Mouse (Mus musculus) ES-Bruce4 (cell line): ENCODE measurements around the gene Tle3. TPM values are rescaled to one million over a fixed set of nuclear protein-coding genes. Genes with fewer than 3 reads are reported as not detected.

Source experiments
- H3K27ac ChIP-seq: 2 replicates; pipeline ENCODE4 v1.5.1; 2012; ENCODE audit warnings: low read length, inconsistent platforms; ENCODE audit not compliant: insufficient read depth
- H3K27me3 ChIP-seq: 2 replicates; pipeline ENCODE4 v1.6.1; 2012; ENCODE audit warnings: mild to moderate bottlenecking, low read length, inconsistent platforms; ENCODE audit not compliant: control insufficient read depth, poor library complexity, insufficient read depth, severe bottlenecking
- H3K36me3 ChIP-seq: 2 replicates; pipeline ENCODE4 v1.6.1; 2012; ENCODE audit warnings: inconsistent platforms, mild to moderate bottlenecking, low read length, moderate library complexity; ENCODE audit not compliant: control insufficient read depth, poor library complexity, insufficient read depth, severe bottlenecking
- H3K4me1 ChIP-seq: one replicate; pipeline ENCODE4 v1.8.1; 2011; ENCODE audit warnings: low read length; ENCODE audit not compliant: control insufficient read depth, insufficient read depth
- H3K4me3 ChIP-seq: 2 replicates; pipeline ENCODE4 v1.5.1; 2011; ENCODE audit warnings: low read depth, mild to moderate bottlenecking, low read length
- H3K9ac ChIP-seq: 2 replicates; pipeline ENCODE4 v1.6.1; 2012; ENCODE audit warnings: low read depth, mild to moderate bottlenecking, inconsistent platforms; ENCODE audit not compliant: poor library complexity, severe bottlenecking
- H3K9me3 ChIP-seq: replicated peaks from 2 replicates; pipeline ENCODE4 v1.6.1; 2012; ENCODE audit warnings: mild to moderate bottlenecking, low read length, inconsistent platforms; ENCODE audit not compliant: control insufficient read depth, poor library complexity, insufficient read depth, severe bottlenecking
- CTCF ChIP-seq: IDR thresholded peaks from one replicate; pipeline ENCODE4 v1.8.1; 2011; ENCODE audit warnings: low read depth, low read length
- EP300 ChIP-seq: IDR thresholded peaks from 2 replicates; pipeline ENCODE4 v1.6.1; 2011; ENCODE audit warnings: low read depth, low read length; ENCODE audit not compliant: insufficient read depth
- POLR2A ChIP-seq: IDR thresholded peaks from one replicate; pipeline ENCODE4 v1.8.1; 2011; ENCODE audit warnings: low read length; ENCODE audit not compliant: insufficient read depth
- polyA plus RNA-seq: library from polyadenylated mRNA; stranded (reverse); fragments of >200 nt; gene quantifications from 2 replicates; pipeline ENCODE4 v1.2.4, GENCODE M21; 2011; ENCODE audit warnings: low read depth; ENCODE audit not compliant: missing spikeins, insufficient read depth, insufficient read length

Tle3 gene
- polyA plus RNA-seq, 1 experiment: 146 TPM

DNA sequence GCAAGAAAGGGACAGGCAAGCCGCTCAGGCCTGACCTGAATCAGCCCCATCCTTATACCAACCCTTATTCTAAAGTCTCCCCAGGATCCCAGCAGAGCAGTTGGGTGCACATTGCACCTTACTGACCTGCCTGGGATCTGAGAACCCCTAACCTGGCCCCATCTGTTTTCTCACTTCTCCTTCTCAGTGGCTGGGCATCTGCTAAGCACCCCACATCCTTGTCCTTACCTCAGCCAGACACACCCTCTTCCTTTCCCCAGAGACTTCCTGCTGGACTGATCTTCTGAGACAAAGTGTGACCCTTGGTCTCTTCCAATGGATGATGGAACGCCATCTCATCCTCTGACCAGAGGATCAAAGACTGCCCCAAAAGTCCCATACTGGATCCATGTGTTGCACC lies 74.8 kb downstream of the Tle3 start:
- Histone ChIP-seq H3K27ac (no peak overlapping the region), H3K9me3 (no peaks in the 10 kb centered on the region), H3K9ac (no peak overlapping the region), H3K4me3 (no peak overlapping the region), H3K4me1 (peaks cover 11% of the 10 kb centered on the region), H3K36me3 (no peaks in the 10 kb centered on the region), H3K27me3 (no peaks in the 10 kb centered on the region)
- TF ChIP-seq EP300 (no peak), POLR2A (no peak), CTCF (no peak)

DNA sequence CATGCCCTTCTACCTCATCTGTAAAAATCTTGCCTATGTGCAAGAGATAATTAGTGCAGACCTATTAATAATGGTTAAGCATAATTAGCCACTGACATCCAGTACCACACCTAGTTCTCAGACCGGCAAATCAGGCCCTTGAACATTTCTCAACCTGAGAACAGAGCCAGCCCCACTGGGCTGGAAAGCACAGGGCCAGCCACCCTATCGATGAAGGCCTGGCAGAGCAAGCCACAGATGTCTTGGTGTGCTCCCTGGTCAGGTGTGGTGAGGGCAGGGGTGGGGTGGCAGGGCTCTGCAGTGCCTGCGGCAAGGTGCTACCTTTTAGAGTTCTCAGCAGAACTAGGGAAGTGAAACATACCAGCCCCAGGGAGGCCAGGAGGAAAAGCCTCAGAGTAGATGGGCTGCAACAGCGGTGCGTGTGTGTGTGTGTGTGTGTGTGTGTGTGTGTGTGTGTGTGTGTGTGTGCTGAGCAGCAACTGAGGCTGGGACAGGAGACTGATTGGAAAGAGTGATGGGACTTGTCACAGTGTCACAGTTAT lies 77.3 kb downstream of the Tle3 start:
- Histone ChIP-seq H3K4me3 (no peak overlapping the region), H3K36me3 (no peaks in the 10 kb centered on the region), H3K4me1 (peaks cover 5% of the 10 kb centered on the region), H3K27ac (no peak overlapping the region), H3K27me3 (no peaks in the 10 kb centered on the region), H3K9me3 (no peaks in the 10 kb centered on the region), H3K9ac (no peak overlapping the region)
- TF ChIP-seq POLR2A (no peak), CTCF (no peak), EP300 (no peak)

DNA sequence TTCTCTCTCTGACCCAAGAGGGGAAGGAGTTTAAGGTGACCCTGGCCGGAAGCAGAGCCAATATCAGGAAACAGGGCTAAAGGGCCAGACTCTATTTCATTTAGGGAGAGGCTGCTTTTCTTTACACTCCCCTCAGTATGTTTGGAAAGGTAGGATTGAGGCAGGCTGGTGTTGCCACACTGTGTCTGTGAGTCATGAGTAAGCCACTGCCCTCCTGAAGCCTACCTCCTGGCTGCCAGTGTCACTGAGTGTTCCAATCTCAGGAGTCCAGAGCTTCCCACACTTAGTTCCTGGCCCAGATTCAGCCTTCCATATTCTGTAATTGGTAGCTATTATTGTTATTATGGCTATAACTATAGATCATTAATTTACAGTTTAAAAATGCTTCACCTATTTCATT lies 79.9 kb downstream of the Tle3 start:
- Histone ChIP-seq H3K9me3 (no peaks in the 10 kb centered on the region), H3K27me3 (no peaks in the 10 kb centered on the region), H3K27ac (no peak overlapping the region), H3K9ac (no peak overlapping the region), H3K4me3 (no peak overlapping the region), H3K4me1 (no peaks in the 10 kb centered on the region), H3K36me3 (no peaks in the 10 kb centered on the region)
- TF ChIP-seq EP300: no peak

DNA sequence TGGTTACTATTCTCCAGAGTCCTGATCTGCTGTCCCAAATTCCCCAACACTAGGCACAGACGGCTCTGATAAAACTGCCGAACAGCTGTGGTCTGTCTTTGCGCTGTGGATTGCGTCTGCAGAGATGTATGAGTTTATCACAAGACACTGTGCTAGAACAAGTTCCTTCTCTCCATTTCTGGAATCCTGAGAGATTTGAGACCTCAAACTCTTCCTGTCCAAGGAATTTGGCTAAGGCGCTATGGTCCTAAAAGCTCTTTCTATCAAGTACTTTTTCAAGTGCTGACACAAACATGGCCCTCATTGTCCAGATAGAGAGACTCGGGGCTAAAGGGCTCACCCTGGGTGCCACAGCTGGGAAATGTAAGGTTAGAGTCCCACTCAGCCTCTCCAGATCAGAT lies 83.7 kb downstream of the Tle3 start:
- H3K4me1 ChIP-seq: no peaks in the 10 kb centered on the region
- no peaks in the 10 kb centered on the region for H3K27me3 ChIP-seq
- H3K9ac ChIP-seq: no peak overlapping the region
- TF ChIP-seq EP300 (no peak), POLR2A (no peak), CTCF (no peak)
- no peak overlapping the region for H3K4me3 ChIP-seq
- no peaks in the 10 kb centered on the region for H3K9me3 ChIP-seq
- H3K27ac ChIP-seq: no peak overlapping the region
- H3K36me3 ChIP-seq: no peaks in the 10 kb centered on the region

DNA sequence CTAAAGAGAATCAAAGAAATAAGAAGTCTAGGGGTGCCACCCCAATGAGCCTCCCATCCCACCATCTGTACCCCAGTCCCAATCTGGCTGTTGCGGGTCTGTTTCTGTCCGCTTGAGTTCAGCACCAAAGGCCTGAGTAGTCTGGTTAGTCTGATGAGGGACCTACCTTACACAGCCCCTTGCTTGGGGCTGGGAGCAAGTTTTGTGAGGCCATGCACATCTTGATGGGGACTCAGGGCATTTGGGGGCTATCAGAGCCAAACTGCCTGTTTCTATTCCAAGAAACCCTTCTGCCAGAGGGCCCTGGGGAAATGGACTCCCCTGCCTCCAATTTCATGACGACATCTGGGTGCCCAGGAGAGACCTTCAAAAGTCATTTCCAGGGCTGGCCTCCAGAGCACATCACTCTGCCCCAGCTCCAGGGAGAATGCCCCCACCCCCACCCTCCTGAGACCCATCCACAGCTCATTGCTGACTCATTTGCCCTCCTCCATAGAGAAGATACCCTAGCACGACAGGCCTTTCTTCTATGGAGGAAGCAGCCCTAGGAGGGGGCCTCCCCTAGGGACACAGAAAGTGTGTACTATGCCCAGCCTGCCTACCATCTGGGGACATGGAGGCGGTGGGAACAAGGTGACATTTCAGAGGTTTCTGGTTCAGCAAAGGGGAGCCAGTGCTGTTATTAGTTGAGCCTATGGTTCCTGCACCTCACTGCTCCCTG lies 84.4 kb downstream of the Tle3 start:
- H3K4me3 ChIP-seq: no peak overlapping the region
- H3K27me3 ChIP-seq: no peaks in the 10 kb centered on the region
- H3K4me1 ChIP-seq: no peaks in the 10 kb centered on the region
- no peaks in the 10 kb centered on the region for H3K36me3 ChIP-seq
- H3K27ac ChIP-seq: no peak overlapping the region
- TF ChIP-seq EP300 (no peak), CTCF (no peak), POLR2A (no peak)
- H3K9ac ChIP-seq: no peak overlapping the region
- no peaks in the 10 kb centered on the region for H3K9me3 ChIP-seq

DNA sequence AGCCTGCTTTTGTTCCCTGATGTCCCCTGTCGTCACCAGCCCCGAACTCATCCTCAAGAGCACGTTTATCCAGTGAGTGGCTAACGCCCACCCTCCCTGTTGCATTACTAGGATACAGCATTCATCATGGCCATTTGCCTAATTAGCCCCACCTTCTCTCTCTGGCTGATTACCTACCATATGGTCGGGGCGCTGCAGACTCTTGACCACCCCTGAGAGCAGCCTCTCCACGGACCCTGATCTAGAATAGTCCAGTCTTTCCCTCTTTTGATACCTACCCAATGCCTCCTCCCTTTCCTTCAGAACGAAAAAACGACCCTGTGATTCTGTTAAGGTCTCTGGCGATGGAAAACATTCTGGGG lies 85.0 kb downstream of the Tle3 start:
- H3K4me3 ChIP-seq: no peak overlapping the region
- H3K27me3 ChIP-seq: no peaks in the 10 kb centered on the region
- no peaks in the 10 kb centered on the region for H3K36me3 ChIP-seq
- H3K9me3 ChIP-seq: no peaks in the 10 kb centered on the region
- TF ChIP-seq POLR2A: no peak
- no peak for TF ChIP-seq CTCF
- TF ChIP-seq EP300: no peak
- no peak overlapping the region for H3K9ac ChIP-seq
- H3K4me1 ChIP-seq: no peaks in the 10 kb centered on the region
- H3K27ac ChIP-seq: no peak overlapping the region
